Mouse (Mus musculus) bone marrow, adult 2 months (tissue): ENCODE measurements around the gene Defb28. TPM values are rescaled to one million over a fixed set of nuclear protein-coding genes. Genes with fewer than 3 reads are reported as not detected.

Experiments used
- H3K27ac ChIP-seq: fragments of 200-500 bp; 2 replicates; pipeline ENCODE4 v1.5.1; 2012; ENCODE audit warnings: low read depth, mild to moderate bottlenecking, control low read depth, inconsistent platforms, low read length; ENCODE audit not compliant: control insufficient read depth, poor library complexity, insufficient read depth
- H3K4me1 ChIP-seq: fragments of 200-500 bp; 2 replicates; pipeline ENCODE4 v1.6.1; 2011; ENCODE audit warnings: low read length; ENCODE audit not compliant: control insufficient read depth, insufficient read depth
- H3K4me3 ChIP-seq: fragments of 200-500 bp; replicated peaks from 2 replicates; pipeline ENCODE3; 2011; ENCODE audit warnings: mild to moderate bottlenecking, low read depth, low read length, control low read depth; ENCODE audit not compliant: control insufficient read depth
- CTCF ChIP-seq: fragments of 200-500 bp; IDR thresholded peaks from 2 replicates; pipeline ENCODE4 v1.5.1; 2011; ENCODE audit warnings: low read length, control low read depth; ENCODE audit not compliant: control insufficient read depth, insufficient read depth
- POLR2A ChIP-seq: fragments of 200-500 bp; IDR thresholded peaks from 2 replicates; pipeline ENCODE4 v1.6.1; 2011; ENCODE audit warnings: low read depth, mild to moderate bottlenecking, control low read depth, low read length, borderline replicate concordance; ENCODE audit not compliant: control insufficient read depth
- WGBS: fragments of 180-500 bp; shearing (Covaris S2); methylation state at CpG from one replicate; pipeline ENCODE4 v1.1.7; 2018; 5-methylcytosine and 5-hydroxymethylcytosine counted together
- polyA plus RNA-seq: library from polyadenylated mRNA; stranded (reverse); fragments of >200 nt; gene quantifications from 2 replicates; pipeline ENCODE4 v1.2.4, GENCODE M21; 2011; ENCODE audit warnings: low replicate concordance; ENCODE audit not compliant: missing spikeins, insufficient read depth, insufficient read length

The Defb28 gene
- polyA plus RNA-seq, 1 experiment = not detected

DNA sequence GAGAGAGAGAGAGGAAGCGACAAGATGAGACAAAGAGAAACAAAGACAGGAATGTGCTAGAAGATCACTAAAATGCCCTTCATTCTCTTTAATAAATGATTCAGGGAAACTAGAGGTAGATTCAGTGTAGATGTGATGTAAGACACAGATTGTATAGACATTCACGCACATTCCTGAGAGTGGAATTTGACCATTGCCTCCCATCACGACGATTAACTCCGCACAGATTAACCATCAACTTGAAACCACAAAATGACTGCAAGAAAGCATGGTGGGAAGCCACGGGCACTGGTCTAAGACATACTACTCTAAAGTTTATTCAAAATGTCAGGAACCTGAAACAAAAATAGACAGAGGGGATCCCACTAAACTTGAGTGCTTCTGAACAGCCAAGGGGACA, 52.3 kb downstream of the Defb28 start:
- no peak for TF ChIP-seq POLR2A
- no peak for TF ChIP-seq CTCF
- Histone ChIP-seq H3K4me3 (no peak overlapping the region), H3K27ac (no peak overlapping the region), H3K4me1 (no peaks in the 10 kb centered on the region)
- WGBS = 54% methylated on average over 6 of the region's 6 CpGs

Other genes starting within 250 kb of the Defb28 start
- gene Tbc1d20, start 224.4 kb upstream of the Defb28 start, polyA plus RNA-seq = 10.6 and 27.9 TPM in 2 replicates
- gene Rbck1, start 185.6 kb upstream of the Defb28 start, polyA plus RNA-seq = 66.2 and 111 TPM in 2 replicates
- gene Trib3, start 174.2 kb upstream of the Defb28 start, polyA plus RNA-seq = 0.65 and 4.2 TPM in 2 replicates
- not detected in 2 replicates for gene Nrsn2, start 141.6 kb upstream of the Defb28 start, polyA plus RNA-seq
- 4.8 and 6.3 TPM in 2 replicates for gene Sox12, start 120.2 kb upstream of the Defb28 start, polyA plus RNA-seq
- gene Zcchc3, start 103.2 kb upstream of the Defb28 start, polyA plus RNA-seq = 5.6 and 6.2 TPM in 2 replicates
- 0.66 and 2.9 TPM in 2 replicates for gene 6820408C15Rik, start 102.7 kb upstream of the Defb28 start, polyA plus RNA-seq
- gene Defb23, start 53.6 kb upstream of the Defb28 start, polyA plus RNA-seq = not detected in 2 replicates
- not detected in 2 replicates for gene Defb20, start 41.2 kb upstream of the Defb28 start, polyA plus RNA-seq
- not detected in 2 replicates for gene Defb22, start 28.1 kb upstream of the Defb28 start, polyA plus RNA-seq
- not detected in 2 replicates for gene Defb26, start 6.6 kb upstream of the Defb28 start, polyA plus RNA-seq
- gene Defb29, start 21.8 kb downstream of the Defb28 start, polyA plus RNA-seq = not detected in 2 replicates
- not detected in 2 replicates for gene Gm17416, start 51.1 kb downstream of the Defb28 start, polyA plus RNA-seq
- gene Defb21, start 54.5 kb downstream of the Defb28 start, polyA plus RNA-seq = not detected in 2 replicates
- not detected in 2 replicates for gene Defb19, start 62.1 kb downstream of the Defb28 start, polyA plus RNA-seq
- gene Defb45, start 81.1 kb downstream of the Defb28 start, polyA plus RNA-seq = not detected in 2 replicates
- not detected in 2 replicates for gene Defb36, start 86.1 kb downstream of the Defb28 start, polyA plus RNA-seq
- not detected in 2 replicates for gene Defb25, start 104.8 kb downstream of the Defb28 start, polyA plus RNA-seq
- gene Rem1, start 108.7 kb downstream of the Defb28 start, polyA plus RNA-seq = not detected in 2 replicates
- 37.9 and 71.3 TPM in 2 replicates for gene H13, start 151.2 kb downstream of the Defb28 start, polyA plus RNA-seq
- gene Mcts2, start 168.8 kb downstream of the Defb28 start, polyA plus RNA-seq = 1.8 and 12.9 TPM in 2 replicates
- gene Id1, start 218.0 kb downstream of the Defb28 start, polyA plus RNA-seq = 4.2 and 15.9 TPM in 2 replicates
- 1.4 TPM in 1 of 2 replicates, not detected in the other for gene Cox4i2, start 235.9 kb downstream of the Defb28 start, polyA plus RNA-seq